Mouse (Mus musculus): Measurements from ENCODE around the gene Jazf1.

- TF ChIP-seq CTCF (IDR thresholded peaks at IDR 0.05; ENCODE audit: borderline replicate concordance, control insufficient read depth, extremely low read depth, insufficient read depth, low read length, poor library complexity) (no peak), POLR2A (IDR thresholded peaks at IDR 0.05; ENCODE audit: control insufficient read depth, extremely low read depth, insufficient read depth, low read length, poor library complexity) (no peak)
Observed at GRCm38 (mm10) chr6:52929358-52929757, 139.1 kb downstream of the Jazf1 start.
